Mouse (Mus musculus): ENCODE data around the gene Cldn2. TPM values are rescaled to one million over a fixed set of nuclear protein-coding genes. Genes with fewer than 3 reads are reported as not detected.
"Not testable (repeated sequence)": the region's sequence is repeated elsewhere in the genome, so short reads cannot be mapped to it uniquely, and the experiment has no call there.

Cldn2 gene
- total RNA-seq (2014; rRNA removed) = 2.1 and 3.2 TPM in 2 replicates
- polyA plus RNA-seq (2015; fragmentation: Nextera tagmentation; extraction: Ambion mirVana) = 3.9 and 4.0 TPM in 2 replicates

DNA sequence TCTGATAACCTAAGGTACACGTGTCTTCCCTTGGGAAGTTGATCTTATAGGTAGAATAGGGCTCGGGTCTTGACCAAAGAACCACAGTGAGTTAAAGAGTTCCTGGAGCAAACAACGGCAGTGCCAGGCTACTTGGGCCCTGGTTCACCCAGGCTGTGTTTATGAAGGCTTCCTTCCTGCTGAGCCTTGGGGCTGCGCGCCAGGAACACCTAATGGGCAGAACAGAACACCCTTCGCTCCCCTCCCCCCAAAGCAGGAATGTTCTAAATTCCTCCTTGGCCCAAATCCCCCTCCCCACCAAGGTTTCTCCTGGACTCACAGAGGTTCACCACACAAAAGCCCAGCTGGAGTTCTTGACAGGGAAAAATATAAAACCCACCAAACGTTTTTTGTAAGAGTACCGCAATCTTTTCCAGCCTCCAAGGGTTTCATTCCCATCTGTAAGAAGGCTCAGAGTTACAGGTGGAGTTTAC, at the start of gene Cldn2:
Cldn2 (plus strand) TSS at position 423 of the 473 bp plus-strand sequence.
- no peaks in the 10 kb centered on the region for H3K4me1 ChIP-seq (ENCODE audit: insufficient read depth, low read length)
- DNase-seq (ENCODE audit: low spot score) (no peak), ATAC-seq (no peak)
- H3K27me3 ChIP-seq (ENCODE audit: insufficient read depth, low read length) = no peaks in the 10 kb centered on the region; the same call in 1 of the 2 replicates
- no peak within 1 kb of the TSS for H3K4me2 ChIP-seq (ENCODE audit: low read depth, low read length)
- no peaks in the 10 kb centered on the region for H3K9me3 ChIP-seq (ENCODE audit: low read length)
- H3K27ac ChIP-seq = no peak within 1 kb of the TSS
- H3K9ac ChIP-seq (replicated peaks; ENCODE audit: low read length) = no peak within 1 kb of the TSS
- no peak for TF ChIP-seq CTCF (IDR thresholded peaks at IDR 0.05; ENCODE audit: low read depth)
- H3K4me3 ChIP-seq (ENCODE audit: low read length) = no peak within 1 kb of the TSS
- no peaks in the 10 kb centered on the region for H3K36me3 ChIP-seq (ENCODE audit: insufficient read depth, low read length)
- 70% methylated on average over 8 of the region's 8 CpGs for WGBS

GRCm38 (mm10) chrX:139751855-139752254, 48.8 kb upstream of the Cldn2 start:
- no peaks in the 10 kb centered on the region for H3K36me3 ChIP-seq (ENCODE audit: insufficient read depth, low read length)
- WGBS = 0% methylated on average over 1 of the region's 1 CpGs
- H3K9me3 ChIP-seq (ENCODE audit: low read length) = no peaks in the 10 kb centered on the region
- peak; percentile 62 for DNase-seq (ENCODE audit: low spot score)
- H3K27ac ChIP-seq = no peak overlapping the region
- H3K4me3 ChIP-seq (ENCODE audit: low read length) = no peak overlapping the region
- no peak for ATAC-seq
- peak; percentile 73 for TF ChIP-seq CTCF (IDR thresholded peaks at IDR 0.05; ENCODE audit: low read depth)
- no peaks in the 10 kb centered on the region for H3K27me3 ChIP-seq (ENCODE audit: insufficient read depth, low read length)
- no peak overlapping the region for H3K4me2 ChIP-seq (ENCODE audit: low read depth, low read length)
- no peaks in the 10 kb centered on the region for H3K4me1 ChIP-seq (ENCODE audit: insufficient read depth, low read length)
- H3K9ac ChIP-seq (replicated peaks; ENCODE audit: low read length) = no peak overlapping the region

DNA sequence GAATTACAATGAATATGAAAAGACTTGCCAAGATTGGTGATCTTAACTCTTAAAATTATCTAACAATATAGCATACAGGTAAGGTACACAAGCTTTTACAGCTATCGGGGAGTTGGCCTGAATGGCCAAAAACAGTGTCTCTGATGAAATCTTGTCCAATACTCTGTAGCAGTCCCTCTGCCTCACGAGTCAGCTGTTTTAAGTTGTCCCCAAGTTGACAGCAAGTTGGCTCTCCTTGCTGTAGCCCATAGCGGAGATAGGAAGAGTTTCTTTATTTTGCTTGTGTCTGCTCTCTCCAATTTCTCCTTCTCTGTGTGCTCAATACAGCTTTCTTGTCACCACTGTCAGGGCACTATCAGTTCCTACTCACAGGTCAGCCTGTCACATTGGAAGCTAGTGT, 42.0 kb upstream of the Cldn2 start:
- H3K36me3 ChIP-seq (ENCODE audit: insufficient read depth, low read length); H3K4me2 ChIP-seq (ENCODE audit: low read depth, low read length); DNase-seq (ENCODE audit: low spot score); H3K4me3 ChIP-seq (ENCODE audit: low read length); H3K27ac ChIP-seq; H3K9ac ChIP-seq (replicated peaks; ENCODE audit: low read length); H3K4me1 ChIP-seq (ENCODE audit: insufficient read depth, low read length); H3K9me3 ChIP-seq (ENCODE audit: low read length); ATAC-seq; H3K27me3 ChIP-seq (ENCODE audit: insufficient read depth, low read length): not testable (repeated sequence)
- WGBS = 81% methylated on average over 3 of the region's 3 CpGs

- TF ChIP-seq CTCF (IDR thresholded peaks at IDR 0.05; ENCODE audit: low read depth) = peak; percentile 38
- WGBS = 85% methylated on average over 2 of the region's 2 CpGs
- DNase-seq (ENCODE audit: low spot score) (peak; percentile 19), ATAC-seq (no peak)
- H3K9ac ChIP-seq (replicated peaks; ENCODE audit: low read length) = no peak overlapping the region
- H3K27me3 ChIP-seq (ENCODE audit: insufficient read depth, low read length) = 0 out of 2 replicates have a peak, but pooled peaks cover 4% of the 10 kb centered on the region
- no peaks in the 10 kb centered on the region for H3K36me3 ChIP-seq (ENCODE audit: insufficient read depth, low read length)
- H3K4me1 ChIP-seq (ENCODE audit: insufficient read depth, low read length) = no peaks in the 10 kb centered on the region
- no peak overlapping the region for H3K4me2 ChIP-seq (ENCODE audit: low read depth, low read length)
- no peak overlapping the region for H3K27ac ChIP-seq
- H3K4me3 ChIP-seq (ENCODE audit: low read length) = no peak overlapping the region
- no peaks in the 10 kb centered on the region for H3K9me3 ChIP-seq (ENCODE audit: low read length)
Measured at GRCm38 (mm10) chrX:139762546-139762945, 38.1 kb upstream of the Cldn2 start.

DNA sequence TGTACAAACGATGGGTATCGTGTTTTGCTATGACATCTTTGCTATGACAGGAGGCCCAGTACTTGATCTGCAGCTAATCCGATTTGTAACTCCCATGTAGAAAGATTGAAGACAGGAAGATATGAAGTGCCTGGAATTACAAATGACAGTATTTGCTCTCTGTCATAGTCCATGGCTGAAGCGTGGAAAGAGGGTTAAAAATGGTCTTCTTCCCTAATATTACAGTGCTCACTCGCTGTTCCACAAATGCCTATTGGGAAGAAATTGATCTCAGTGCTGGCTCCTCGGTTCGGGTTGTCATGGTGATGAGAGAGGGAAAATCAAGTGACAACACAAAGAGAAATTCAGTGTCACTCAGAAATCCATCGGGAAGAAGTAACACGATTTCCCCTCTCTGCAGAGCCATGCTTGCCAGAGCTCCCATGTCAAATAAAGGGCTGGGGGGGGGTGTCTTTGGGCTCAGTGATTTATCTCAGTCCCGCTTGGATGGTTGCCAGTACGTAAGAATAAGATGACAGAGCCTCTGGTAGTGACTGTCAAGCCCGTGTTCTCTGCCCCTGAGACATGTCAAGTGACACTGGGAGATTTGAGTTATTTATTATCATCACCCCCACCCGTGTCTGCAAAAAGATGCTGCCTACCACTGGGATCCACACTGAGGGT, 30.5 kb upstream of the Cldn2 start:
- Histone ChIP-seq H3K27me3 (ENCODE audit: insufficient read depth, low read length) (0 out of 2 replicates have a peak, but pooled peaks cover 4% of the 10 kb centered on the region), H3K27ac (no peak overlapping the region), H3K4me3 (ENCODE audit: low read length) (no peak overlapping the region), H3K4me1 (ENCODE audit: insufficient read depth, low read length) (no peaks in the 10 kb centered on the region), H3K9ac (replicated peaks; ENCODE audit: low read length) (no peak overlapping the region), H3K9me3 (ENCODE audit: low read length) (no peaks in the 10 kb centered on the region), H3K36me3 (ENCODE audit: insufficient read depth, low read length) (no peaks in the 10 kb centered on the region), H3K4me2 (ENCODE audit: low read depth, low read length) (no peak overlapping the region)
- ATAC-seq (0 out of 2 replicates have a peak, but pooled peaks have one; percentile 55), DNase-seq (ENCODE audit: low spot score) (peak; percentile 40)
- 45% methylated on average over 13 of the region's 13 CpGs for WGBS
- TF ChIP-seq CTCF (IDR thresholded peaks at IDR 0.05; ENCODE audit: low read depth) = no peak

DNA sequence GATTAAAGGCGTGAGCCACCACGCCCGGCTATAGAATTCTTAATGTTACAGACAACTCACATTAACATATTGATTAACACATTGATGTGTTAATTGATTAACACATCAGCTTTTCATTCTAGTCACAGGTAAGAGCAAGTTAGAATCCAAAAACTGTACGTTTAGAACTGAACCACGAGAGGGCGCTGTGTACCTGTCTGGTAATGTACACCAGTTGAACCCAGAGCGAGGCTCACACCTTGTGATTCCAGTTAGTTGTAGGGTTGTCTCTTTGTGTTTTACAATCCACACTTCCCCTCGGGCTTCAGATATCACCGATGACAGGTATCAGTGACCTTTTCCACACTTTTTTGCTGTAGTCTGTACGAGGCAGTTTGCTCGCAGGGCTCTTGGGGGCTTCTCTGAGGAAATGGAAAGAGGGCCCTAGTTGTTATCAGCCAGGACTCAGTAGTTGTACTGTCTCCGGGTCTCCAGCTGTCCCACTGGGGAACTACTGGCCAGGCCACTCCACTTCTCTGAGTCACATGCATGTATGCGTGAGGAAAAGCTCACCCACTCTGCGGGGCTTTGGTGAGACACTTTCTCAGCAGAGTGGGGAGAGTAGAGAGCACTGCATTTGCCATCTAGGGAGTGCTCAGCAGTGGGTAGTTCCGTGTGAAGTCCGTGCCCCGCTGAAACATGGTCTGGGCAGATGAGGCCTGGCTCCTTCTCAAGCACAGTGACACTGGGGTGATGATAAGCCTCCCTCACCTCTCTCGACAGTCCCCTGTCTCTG, 26.1 kb upstream of the Cldn2 start:
- H3K9ac ChIP-seq (replicated peaks; ENCODE audit: low read length) = no peak overlapping the region
- H3K4me2 ChIP-seq (ENCODE audit: low read depth, low read length) = no peak overlapping the region
- H3K4me3 ChIP-seq (ENCODE audit: low read length) = no peak overlapping the region
- H3K36me3 ChIP-seq (ENCODE audit: insufficient read depth, low read length) = no peaks in the 10 kb centered on the region
- 0 out of 2 replicates have a peak, but pooled peaks have one; percentile 53 for ATAC-seq
- peak; percentile 70 for TF ChIP-seq CTCF (IDR thresholded peaks at IDR 0.05; ENCODE audit: low read depth)
- DNase-seq (ENCODE audit: low spot score) = peak; percentile 72
- WGBS = 43% methylated on average over 18 of the region's 18 CpGs
- no peaks in the 10 kb centered on the region for H3K27me3 ChIP-seq (ENCODE audit: insufficient read depth, low read length)
- H3K4me1 ChIP-seq (ENCODE audit: insufficient read depth, low read length) = no peaks in the 10 kb centered on the region
- no peaks in the 10 kb centered on the region for H3K9me3 ChIP-seq (ENCODE audit: low read length)
- no peak overlapping the region for H3K27ac ChIP-seq
